Mouse (Mus musculus) heart, postnatal 0 days (tissue): ENCODE data around the gene Gpam.

Experiments
- CTCF ChIP-seq: IDR thresholded peaks from 2 replicates; pipeline ENCODE4 v1.5.1; 2016; ENCODE audit warnings: antibody characterized with exemption, control low read depth, low read depth
- EP300 ChIP-seq: IDR thresholded peaks from 2 replicates; pipeline ENCODE4 v1.6.1; 2016; ENCODE audit warnings: antibody characterized with exemption, low read depth

DNA sequence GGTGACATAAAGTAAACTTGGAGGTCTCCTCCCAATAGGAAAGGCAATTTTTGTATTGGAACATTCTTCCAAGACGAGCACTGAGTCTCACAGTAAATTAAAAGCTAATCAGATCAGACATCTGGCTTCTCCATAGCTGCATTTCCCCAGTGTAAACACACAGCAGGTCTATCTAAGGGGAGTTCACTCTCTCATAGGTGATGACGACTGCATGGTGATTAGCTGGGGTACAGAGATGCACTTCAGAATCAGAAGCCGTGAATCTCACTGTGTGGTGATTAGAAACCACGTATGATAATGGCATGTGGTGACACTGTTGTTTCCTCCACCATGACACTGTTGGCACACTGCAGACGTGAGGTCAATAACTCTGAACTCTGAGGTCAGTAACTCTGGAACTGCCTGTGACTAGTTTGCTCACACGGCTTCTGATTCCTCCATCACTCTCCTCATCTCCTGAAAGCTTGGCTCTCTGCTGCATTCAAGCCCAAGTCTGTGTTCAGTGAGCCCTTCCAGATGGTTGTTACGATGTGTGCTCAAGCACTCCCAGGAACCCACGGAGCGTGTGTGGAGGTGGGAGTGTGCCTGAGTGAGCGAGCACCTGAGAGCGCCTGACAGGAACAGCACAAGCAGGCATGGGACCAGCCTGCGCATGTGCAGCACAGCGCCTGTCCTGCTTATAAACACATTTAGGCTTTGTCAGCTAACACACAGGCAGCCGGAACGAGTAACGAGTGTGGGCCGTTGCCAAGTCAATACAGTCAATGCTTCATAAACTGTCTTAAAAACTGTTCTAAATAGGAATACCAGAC lies 35.2 kb downstream of the Gpam start:
- TF ChIP-seq CTCF = no peak
- no peak for TF ChIP-seq EP300
